Mouse (Mus musculus): ENCODE data around the gene Polr2h.

GRCm38 (mm10) chr16:20708220-20708938 is 9.1 kb upstream of the Polr2h start:
- TF ChIP-seq TCF3 (IDR thresholded peaks at IDR 0.05; ENCODE audit: insufficient read length, low read depth) (no peak), POLR2A (IDR thresholded peaks at IDR 0.05; ENCODE audit: insufficient read length, low read depth) (no peak), MAX (IDR thresholded peaks at IDR 0.05; ENCODE audit: low read depth) (no peak), POLR2AphosphoS2 (IDR thresholded peaks at IDR 0.05; ENCODE audit: insufficient read length, low read depth) (no peak), CEBPB (IDR thresholded peaks at IDR 0.05; ENCODE audit: insufficient read depth, poor library complexity, severe bottlenecking) (no peak), TCF12 (IDR thresholded peaks at IDR 0.05; ENCODE audit: insufficient read depth, poor library complexity, severe bottlenecking) (no peak), SRF (IDR thresholded peaks at IDR 0.05; ENCODE audit: control insufficient read depth, insufficient read length, low read depth) (no peak), E2F4 (IDR thresholded peaks at IDR 0.05; ENCODE audit: insufficient read depth) (no peak), MYOD1 (IDR thresholded peaks at IDR 0.05; ENCODE audit: control insufficient read depth in 1 of 3, insufficient read length in 2 of 3, low read depth in 2 of 3) (no peak)

All from myocyte (in vitro differentiated cells).